Mouse (Mus musculus) hindbrain, embryonic 16.5 days (tissue): Measurements from ENCODE around the gene Tnpo2. TPM values are rescaled to one million over a fixed set of nuclear protein-coding genes. Genes with fewer than 3 reads are reported as not detected.
A peak's percentile ranks its signal among the peaks of the same experiment; 100 is the strongest.

Source experiments
- ATAC-seq: fragments of 200-750 bp; cut with Nextera tagmentation; 2 replicates; pipeline ENCODE4 v1.8.0; 2017; ENCODE audit warnings: moderate TSS enrichment, moderate library complexity
- H3K27ac ChIP-seq: fragments of 300-500 bp; sonication (generic); 2 replicates; pipeline ENCODE4 v1.5.1; 2014; ENCODE audit warnings: low read depth, mild to moderate bottlenecking, control low read depth, low read length, moderate library complexity
- H3K27me3 ChIP-seq: fragments of 300-500 bp; sonication (generic); replicated peaks from 2 replicates; pipeline ENCODE4 v1.6.1; 2014; ENCODE audit warnings: low read length; ENCODE audit not compliant: control insufficient read depth, insufficient read depth
- H3K36me3 ChIP-seq: fragments of 300-500 bp; sonication (generic); 2 replicates; pipeline ENCODE4 v1.6.1; 2014; ENCODE audit warnings: mild to moderate bottlenecking, low read length, moderate library complexity, mixed read lengths; ENCODE audit not compliant: control insufficient read depth, insufficient read depth
- H3K4me1 ChIP-seq: fragments of 300-500 bp; sonication (generic); 2 replicates; pipeline ENCODE4 v1.6.1; 2014; ENCODE audit warnings: low read depth, low read length; ENCODE audit not compliant: control insufficient read depth, insufficient read depth
- H3K4me2 ChIP-seq: fragments of 300-500 bp; sonication (generic); 2 replicates; pipeline ENCODE4 v1.6.1; 2014; ENCODE audit warnings: mild to moderate bottlenecking, low read length, control low read depth, moderate library complexity
- H3K4me3 ChIP-seq: fragments of 300-500 bp; sonication (generic); 2 replicates; pipeline ENCODE4 v1.5.1; 2014; ENCODE audit warnings: mild to moderate bottlenecking, low read length, control low read depth, moderate library complexity
- H3K9ac ChIP-seq: fragments of 300-500 bp; sonication (generic); 2 replicates; pipeline ENCODE4 v1.6.1; 2014; ENCODE audit warnings: low read depth, mild to moderate bottlenecking, control low read depth, low read length, moderate library complexity
- H3K9me3 ChIP-seq: fragments of 300-500 bp; sonication (generic); 2 replicates; pipeline ENCODE4 v1.6.1; 2014; ENCODE audit warnings: mild to moderate bottlenecking, low read length, moderate library complexity; ENCODE audit not compliant: control insufficient read depth
- WGBS: fragments of 180-500 bp; shearing (Covaris S2); extraction: QIAGEN DNeasy Blood & Tissue Kit; methylation state at CpG from one replicate; pipeline ENCODE4 v1.1.7; 2014; 5-methylcytosine and 5-hydroxymethylcytosine counted together
- polyA plus RNA-seq: library from polyadenylated mRNA; unstranded; fragments of >200 nt; fragmentation: Nextera tagmentation; extraction: Ambion mirVana; gene quantifications from 2 replicates; pipeline ENCODE4 v1.2.1, GENCODE M21; 2015

Gene Tnpo2
- polyA plus RNA-seq, 1 experiment from 2014 or later: 62.7 TPM

GRCm38 (mm10) chr8:85062603-85063002, 25.9 kb downstream of the Tnpo2 start:
- Histone ChIP-seq H3K9ac (no peak overlapping the region), H3K27ac (no peak overlapping the region), H3K36me3 (peaks cover 19% of the 10 kb centered on the region), H3K9me3 (no peaks in the 10 kb centered on the region), H3K4me2 (no peak overlapping the region), H3K4me1 (peaks cover 19% of the 10 kb centered on the region), H3K27me3 (no peaks in the 10 kb centered on the region), H3K4me3 (no peak overlapping the region)
- WGBS: 94% methylated on average over 4 of the region's 4 CpGs
- ATAC-seq: no peak

- Histone ChIP-seq H3K36me3 (peaks cover 19% of the 10 kb centered on the region), H3K9me3 (no peaks in the 10 kb centered on the region), H3K27me3 (no peaks in the 10 kb centered on the region), H3K4me1 (peaks cover 19% of the 10 kb centered on the region), H3K27ac (no peak overlapping the region), H3K4me2 (no peak overlapping the region), H3K9ac (no peak overlapping the region), H3K4me3 (no peak overlapping the region)
- 28% methylated on average over 2 of the region's 2 CpGs for WGBS
- ATAC-seq: no peak
Measured at GRCm38 (mm10) chr8:85065213-85065612, 28.5 kb downstream of the Tnpo2 start.

- Histone ChIP-seq H3K4me2 (no peak overlapping the region), H3K27me3 (no peaks in the 10 kb centered on the region), H3K4me3 (no peak overlapping the region), H3K36me3 (peaks cover 19% of the 10 kb centered on the region), H3K9ac (no peak overlapping the region), H3K9me3 (no peaks in the 10 kb centered on the region), H3K27ac (no peak overlapping the region), H3K4me1 (peaks cover 8% of the 10 kb centered on the region)
- no peak for ATAC-seq
- WGBS: 93% methylated on average over 2 of the region's 2 CpGs
Measured at GRCm38 (mm10) chr8:85067155-85067554, 30.4 kb downstream of the Tnpo2 start.

- ATAC-seq: no peak
- H3K9ac ChIP-seq: no peak within 1 kb of the TSS
Measured at GRCm38 (mm10) chr8:85067982-85068381, 31.3 kb downstream of the Tnpo2 start, which contains the start of gene Gm5741. Gene Gm5741 (minus strand): TSS chr8:85067982.

GRCm38 (mm10) chr8:85071041-85071440, 34.3 kb downstream of the Tnpo2 start:
- ATAC-seq: no peak
- Histone ChIP-seq H3K9me3 (no peaks in the 10 kb centered on the region), H3K36me3 (peaks cover 27% of the 10 kb centered on the region), H3K4me2 (peak overlapping the region; percentile 88), H3K27me3 (no peaks in the 10 kb centered on the region), H3K4me3 (peak overlapping the region; percentile 90), H3K27ac (peak overlapping the region; percentile 93), H3K4me1 (peaks cover 16% of the 10 kb centered on the region), H3K9ac (peak overlapping the region; percentile 86; the same call in 1 of the 2 replicates)
- WGBS: 79% methylated on average over 5 of the region's 5 CpGs

More at GRCm38 (mm10) chr8:85067982-85068381, 31.3 kb downstream of the Tnpo2 start, which contains the start of gene Gm5741:
- no peaks in the 10 kb centered on the region for H3K9me3 ChIP-seq
- H3K4me2 ChIP-seq: no peak within 1 kb of the TSS
- no peak within 1 kb of the TSS for H3K4me3 ChIP-seq
- peaks cover 16% of the 10 kb centered on the region for H3K36me3 ChIP-seq
- no peak within 1 kb of the TSS for H3K27ac ChIP-seq
- H3K27me3 ChIP-seq: no peaks in the 10 kb centered on the region
- H3K4me1 ChIP-seq: peaks cover 13% of the 10 kb centered on the region

GRCm38 (mm10) chr8:85071514-85072281, 35.0 kb downstream of the Tnpo2 start, which contains the start of gene Dhps:
Gene Dhps (plus strand): TSS chr8:85071757.
- WGBS: 0% methylated on average over 68 of the region's 68 CpGs

GRCm38 (mm10) chr8:85072364-85072929, 35.7 kb downstream of the Tnpo2 start:
- ATAC-seq: no peak
- WGBS: 41% methylated on average over 9 of the region's 9 CpGs
- H3K9me3 ChIP-seq: no peaks in the 10 kb centered on the region
- peak overlapping the region; percentile 86 for H3K9ac ChIP-seq
- peak overlapping the region; percentile 88 for H3K4me2 ChIP-seq
- H3K4me1 ChIP-seq: peaks cover 16% of the 10 kb centered on the region
- peak overlapping the region; percentile 90 for H3K4me3 ChIP-seq
- H3K36me3 ChIP-seq: peaks cover 19% of the 10 kb centered on the region
- no peaks in the 10 kb centered on the region for H3K27me3 ChIP-seq
- H3K27ac ChIP-seq: peak overlapping the region; percentile 93

More at GRCm38 (mm10) chr8:85071514-85072281, 35.0 kb downstream of the Tnpo2 start, which contains the start of gene Dhps:
- H3K9ac ChIP-seq: peak within 1 kb of the TSS; percentile 86
- peaks cover 16% of the 10 kb centered on the region for H3K4me1 ChIP-seq
- peak within 1 kb of the TSS; percentile 90 for H3K4me3 ChIP-seq
- peak within 1 kb of the TSS; percentile 93 for H3K27ac ChIP-seq
- peaks cover 23% of the 10 kb centered on the region for H3K36me3 ChIP-seq
- no peaks in the 10 kb centered on the region for H3K27me3 ChIP-seq
- no peaks in the 10 kb centered on the region for H3K9me3 ChIP-seq
- H3K4me2 ChIP-seq: peak within 1 kb of the TSS; percentile 88
- ATAC-seq: peak; percentile 91

GRCm38 (mm10) chr8:85073041-85073612, 36.4 kb downstream of the Tnpo2 start:
- ATAC-seq: no peak
- Histone ChIP-seq H3K27ac (no peak overlapping the region), H3K9me3 (no peaks in the 10 kb centered on the region), H3K4me1 (peaks cover 16% of the 10 kb centered on the region), H3K4me2 (no peak overlapping the region; the same call in 1 of the 2 replicates), H3K9ac (no peak overlapping the region), H3K27me3 (no peaks in the 10 kb centered on the region), H3K4me3 (no peak overlapping the region), H3K36me3 (peaks cover 19% of the 10 kb centered on the region)
- 94% methylated on average over 15 of the region's 15 CpGs for WGBS

- Histone ChIP-seq H3K9ac (no peak overlapping the region), H3K27ac (no peak overlapping the region), H3K4me1 (peaks cover 16% of the 10 kb centered on the region), H3K27me3 (no peaks in the 10 kb centered on the region), H3K4me2 (no peak overlapping the region), H3K36me3 (peaks cover 19% of the 10 kb centered on the region), H3K4me3 (no peak overlapping the region), H3K9me3 (no peaks in the 10 kb centered on the region)
- no peak for ATAC-seq
- 87% methylated on average over 10 of the region's 10 CpGs for WGBS
Measured at GRCm38 (mm10) chr8:85074167-85074566, 37.5 kb downstream of the Tnpo2 start.
